Mouse (Mus musculus): ENCODE measurements at regions not wholly inside any gene's neighbourhood (a gene's known extent, or its start where the extent isn't known, plus 50 kb on each side); places are given as distances from the start of the nearest gene placed in this dataset.

DNA sequence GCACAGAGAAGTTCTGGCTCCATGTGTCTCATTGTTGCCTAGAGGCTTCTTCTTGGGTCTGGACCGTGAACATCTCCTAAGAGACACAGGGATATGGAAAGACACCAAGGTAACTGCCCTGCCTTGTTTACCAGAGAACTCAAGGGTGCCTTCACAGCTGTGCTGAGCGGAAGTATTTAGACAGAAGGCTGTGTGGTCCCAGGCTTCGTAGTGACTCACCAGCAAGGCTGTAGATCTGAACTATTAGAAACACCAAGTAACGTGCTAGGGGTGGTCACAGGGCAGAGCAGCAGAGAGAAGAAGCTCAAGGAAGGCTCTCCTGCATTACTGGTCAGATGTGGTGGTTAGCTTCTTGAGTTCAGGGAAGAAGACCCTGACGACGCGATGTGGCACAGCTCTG, 51.6 kb upstream of the Lpp start:
- Histone ChIP-seq H3K27me3 (replicated peaks) (no peaks in the 10 kb centered on the region), H3K36me3 (no peaks in the 10 kb centered on the region), H3K9me3 (replicated peaks) (no peaks in the 10 kb centered on the region), H3K27ac (replicated peaks) (no peak overlapping the region), H3K4me3 (replicated peaks) (no peak overlapping the region), H3K4me1 (0 out of 2 replicates have a peak, but pooled peaks cover 4% of the 10 kb centered on the region), H3K9ac (replicated peaks) (no peak overlapping the region), H3K4me2 (no peak overlapping the region)
- no peak for ATAC-seq (ENCODE audit: low FRiP score)
- WGBS, result 91% methylated on average over 7 of the region's 7 CpGs

DNA sequence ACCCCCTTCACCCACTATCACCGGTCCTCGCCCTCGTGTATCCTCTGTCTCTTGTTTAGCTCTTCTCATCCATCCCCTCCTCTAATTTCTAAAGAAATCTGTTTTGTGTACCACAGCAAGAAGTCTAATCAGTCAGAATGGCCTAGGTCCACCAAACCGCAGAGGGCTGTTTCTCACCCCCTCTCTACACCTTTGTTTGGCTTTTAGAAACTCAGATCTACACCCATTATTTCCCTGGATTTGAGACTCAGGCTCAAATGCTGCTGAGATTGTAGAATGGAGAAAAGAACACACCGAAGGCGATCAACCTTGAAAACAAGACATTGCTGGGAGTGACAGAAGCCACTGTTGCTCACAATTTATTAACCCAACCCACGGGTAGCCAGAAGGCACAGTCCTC, 52.7 kb upstream of the Lpp start:
- WGBS, result 51% methylated on average over 7 of the region's 7 CpGs
- Histone ChIP-seq H3K9me3 (replicated peaks) (no peaks in the 10 kb centered on the region), H3K27me3 (replicated peaks) (no peaks in the 10 kb centered on the region), H3K27ac (replicated peaks) (no peak overlapping the region), H3K4me1 (0 out of 2 replicates have a peak, but pooled peaks cover 4% of the 10 kb centered on the region), H3K9ac (replicated peaks) (no peak overlapping the region), H3K36me3 (no peaks in the 10 kb centered on the region), H3K4me3 (replicated peaks) (no peak overlapping the region), H3K4me2 (no peak overlapping the region)
- ATAC-seq (ENCODE audit: low FRiP score), result no peak

DNA sequence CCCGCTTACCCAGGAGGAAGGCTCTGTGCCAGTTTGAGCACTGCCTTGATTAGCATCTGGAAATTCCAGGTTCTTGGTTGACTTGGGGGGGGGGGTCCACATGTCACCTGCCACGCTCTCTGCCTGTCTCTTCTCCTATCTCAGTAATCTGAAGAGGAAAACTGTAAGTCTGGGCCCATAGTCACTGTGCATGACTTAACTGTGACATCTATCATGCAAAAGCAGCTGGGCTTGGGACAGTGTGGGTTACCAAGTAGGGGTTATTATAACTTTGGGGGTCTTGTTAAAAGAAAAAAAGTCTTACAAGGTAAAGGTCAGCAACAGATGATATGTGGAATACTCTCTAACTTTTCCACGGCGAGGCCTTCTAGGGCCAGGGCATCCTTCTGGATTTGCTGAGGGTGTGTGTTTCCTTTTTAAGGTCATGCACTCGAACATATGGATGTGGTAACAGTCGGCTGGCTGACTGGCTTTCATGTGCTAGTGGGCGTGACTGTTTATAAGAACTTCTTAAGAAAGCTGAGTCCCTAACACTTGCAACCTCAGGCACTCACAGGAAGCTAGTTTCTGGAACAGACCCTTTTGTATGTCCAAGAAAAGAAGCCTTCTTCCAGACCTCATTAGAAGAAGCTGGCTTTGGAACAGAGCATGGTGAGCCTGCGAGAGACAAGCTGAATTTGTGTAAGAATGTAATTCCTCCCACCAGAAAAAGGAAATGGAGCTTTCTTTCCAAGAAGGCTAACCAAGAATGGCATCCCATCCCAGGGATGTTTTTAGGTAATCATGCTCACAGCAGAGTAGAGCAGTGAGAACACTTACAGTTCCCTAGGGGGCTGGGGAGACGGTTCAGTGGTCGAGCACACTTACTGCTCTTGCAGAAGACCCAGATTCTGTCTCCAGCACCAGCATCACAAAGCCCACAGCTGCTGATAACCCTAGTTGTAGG, 53.7 kb upstream of the Lpp start:
- no peak overlapping the region for H3K27ac ChIP-seq (replicated peaks)
- no peak overlapping the region for H3K4me2 ChIP-seq
- 69% methylated on average over 10 of the region's 10 CpGs for WGBS
- H3K9ac ChIP-seq (replicated peaks), result no peak overlapping the region
- no peaks in the 10 kb centered on the region for H3K9me3 ChIP-seq (replicated peaks)
- no peaks in the 10 kb centered on the region for H3K36me3 ChIP-seq
- H3K27me3 ChIP-seq (replicated peaks), result no peaks in the 10 kb centered on the region
- no peak overlapping the region for H3K4me3 ChIP-seq (replicated peaks)
- H3K4me1 ChIP-seq, result 0 out of 2 replicates have a peak, but pooled peaks cover 4% of the 10 kb centered on the region
- no peak for ATAC-seq (ENCODE audit: low FRiP score)

DNA sequence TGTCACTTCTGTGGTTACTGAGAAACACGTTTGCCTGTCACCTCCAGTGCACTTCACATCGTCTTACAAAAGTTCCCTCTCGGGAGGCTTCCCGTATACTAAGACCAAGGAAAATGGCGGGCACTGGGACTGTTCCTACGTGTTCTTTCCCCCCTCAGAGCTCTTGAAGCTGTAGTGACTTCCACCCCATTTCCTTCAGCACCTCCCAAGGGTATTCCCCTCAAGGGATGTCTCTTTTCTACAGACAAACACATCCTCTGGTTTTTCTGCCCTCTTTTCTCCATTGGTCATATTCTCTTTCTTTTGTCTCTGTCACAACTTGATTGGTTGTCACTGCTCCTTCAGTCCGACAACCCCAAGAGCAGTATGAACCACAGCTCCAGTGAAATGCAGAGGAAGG, 54.9 kb upstream of the Lpp start:
- no peak overlapping the region for H3K27ac ChIP-seq (replicated peaks)
- no peaks in the 10 kb centered on the region for H3K36me3 ChIP-seq
- H3K4me3 ChIP-seq (replicated peaks), result no peak overlapping the region
- 89% methylated on average over 7 of the region's 7 CpGs for WGBS
- H3K9me3 ChIP-seq (replicated peaks), result no peaks in the 10 kb centered on the region
- no peak overlapping the region for H3K9ac ChIP-seq (replicated peaks)
- H3K4me2 ChIP-seq, result no peak overlapping the region
- ATAC-seq (ENCODE audit: low FRiP score), result no peak
- H3K27me3 ChIP-seq (replicated peaks), result no peaks in the 10 kb centered on the region
- H3K4me1 ChIP-seq, result 0 out of 2 replicates have a peak, but pooled peaks cover 4% of the 10 kb centered on the region

DNA sequence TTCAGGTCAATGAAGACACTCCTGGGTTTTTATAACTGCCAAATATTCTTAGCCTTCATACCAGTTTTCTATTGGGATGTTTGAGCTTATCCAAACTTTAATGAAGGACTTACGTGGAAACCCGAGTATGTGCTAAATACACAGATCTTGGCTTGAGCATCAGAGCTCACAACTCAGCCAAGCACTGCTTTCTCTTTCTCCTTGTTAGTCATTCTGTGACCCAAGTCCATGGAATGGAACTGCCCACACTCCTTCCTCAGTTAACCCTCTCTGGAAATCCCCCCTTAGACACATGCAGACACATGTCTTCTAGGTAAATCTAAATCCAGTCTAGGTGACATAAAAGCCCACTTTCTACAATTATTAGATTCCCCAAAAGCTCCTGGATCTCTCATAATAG, 58.9 kb upstream of the Lpp start:
- no peaks in the 10 kb centered on the region for H3K9me3 ChIP-seq (replicated peaks)
- H3K36me3 ChIP-seq, result no peaks in the 10 kb centered on the region
- WGBS, result 91% methylated on average over 2 of the region's 2 CpGs
- no peak overlapping the region for H3K27ac ChIP-seq (replicated peaks)
- no peaks in the 10 kb centered on the region for H3K27me3 ChIP-seq (replicated peaks)
- 0 out of 2 replicates have a peak, but pooled peaks cover 1% of the 10 kb centered on the region for H3K4me1 ChIP-seq
- no peak overlapping the region for H3K9ac ChIP-seq (replicated peaks)
- no peak overlapping the region for H3K4me2 ChIP-seq
- no peak overlapping the region for H3K4me3 ChIP-seq (replicated peaks)
- no peak for ATAC-seq (ENCODE audit: low FRiP score)

GRCm38 (mm10) chr16:24331446-24332020, 61.8 kb upstream of the Lpp start:
- H3K4me2 ChIP-seq, result no peak overlapping the region
- no peaks in the 10 kb centered on the region for H3K4me1 ChIP-seq
- WGBS, result 91% methylated on average over 13 of the region's 13 CpGs
- H3K9me3 ChIP-seq (replicated peaks), result no peaks in the 10 kb centered on the region
- H3K4me3 ChIP-seq (replicated peaks), result no peak overlapping the region
- H3K27ac ChIP-seq (replicated peaks), result no peak overlapping the region
- H3K36me3 ChIP-seq, result no peaks in the 10 kb centered on the region
- no peak overlapping the region for H3K9ac ChIP-seq (replicated peaks)
- no peak for ATAC-seq (ENCODE audit: low FRiP score)
- H3K27me3 ChIP-seq (replicated peaks), result no peaks in the 10 kb centered on the region

DNA sequence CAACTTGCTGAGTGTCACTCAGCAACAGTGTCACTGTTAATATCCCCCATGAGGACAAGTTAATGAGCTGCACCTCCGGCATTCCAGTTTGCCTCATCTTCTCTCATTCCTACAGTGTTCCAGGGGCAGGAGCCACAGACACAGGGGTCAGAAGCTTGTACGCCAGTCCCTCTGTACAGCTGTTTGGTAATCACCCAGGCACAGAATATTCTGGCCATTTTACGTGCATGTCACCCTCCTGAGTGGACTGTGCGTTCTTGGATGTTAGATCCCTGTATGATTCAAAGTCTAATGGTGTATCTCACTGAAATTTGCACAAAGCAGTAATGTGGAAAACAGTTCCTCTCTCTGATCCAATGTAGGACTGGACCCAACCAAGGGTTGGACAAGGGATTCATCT, 66.7 kb upstream of the Lpp start:
- no peak for ATAC-seq (ENCODE audit: low FRiP score)
- WGBS, result 84% methylated on average over 4 of the region's 4 CpGs
- no peaks in the 10 kb centered on the region for H3K9me3 ChIP-seq (replicated peaks)
- no peak overlapping the region for H3K9ac ChIP-seq (replicated peaks)
- no peak overlapping the region for H3K4me2 ChIP-seq
- H3K27ac ChIP-seq (replicated peaks), result no peak overlapping the region
- no peaks in the 10 kb centered on the region for H3K4me1 ChIP-seq
- no peaks in the 10 kb centered on the region for H3K36me3 ChIP-seq
- H3K4me3 ChIP-seq (replicated peaks), result no peak overlapping the region
- no peaks in the 10 kb centered on the region for H3K27me3 ChIP-seq (replicated peaks)

- Histone ChIP-seq H3K27me3 (replicated peaks) (no peaks in the 10 kb centered on the region), H3K9ac (replicated peaks) (no peak overlapping the region), H3K27ac (replicated peaks) (no peak overlapping the region), H3K9me3 (replicated peaks) (no peaks in the 10 kb centered on the region), H3K4me3 (replicated peaks) (no peak overlapping the region), H3K4me1 (no peaks in the 10 kb centered on the region), H3K4me2 (no peak overlapping the region), H3K36me3 (no peaks in the 10 kb centered on the region)
- WGBS, result 94% methylated on average over 5 of the region's 5 CpGs
- no peak for ATAC-seq (ENCODE audit: low FRiP score)
These were observed 67.3 kb upstream of the Lpp start for GRCm38 (mm10) chr16:24326046-24326445.

GRCm38 (mm10) chr16:24324917-24325316, 68.4 kb upstream of the Lpp start:
- WGBS, result 93% methylated on average over 2 of the region's 2 CpGs
- no peak overlapping the region for H3K4me3 ChIP-seq (replicated peaks)
- H3K27ac ChIP-seq (replicated peaks), result no peak overlapping the region
- H3K9me3 ChIP-seq (replicated peaks), result no peaks in the 10 kb centered on the region
- ATAC-seq (ENCODE audit: low FRiP score), result no peak
- no peaks in the 10 kb centered on the region for H3K27me3 ChIP-seq (replicated peaks)
- H3K36me3 ChIP-seq, result no peaks in the 10 kb centered on the region
- H3K4me1 ChIP-seq, result no peaks in the 10 kb centered on the region
- H3K4me2 ChIP-seq, result no peak overlapping the region
- H3K9ac ChIP-seq (replicated peaks), result no peak overlapping the region

GRCm38 (mm10) chr16:24318723-24319437, 74.4 kb upstream of the Lpp start:
- Histone ChIP-seq H3K9ac (replicated peaks) (no peak overlapping the region), H3K36me3 (no peaks in the 10 kb centered on the region), H3K27me3 (replicated peaks) (no peaks in the 10 kb centered on the region), H3K4me3 (replicated peaks) (no peak overlapping the region), H3K4me2 (no peak overlapping the region), H3K27ac (replicated peaks) (no peak overlapping the region), H3K4me1 (no peaks in the 10 kb centered on the region), H3K9me3 (replicated peaks) (no peaks in the 10 kb centered on the region)
- 88% methylated on average over 8 of the region's 8 CpGs for WGBS
- ATAC-seq (ENCODE audit: low FRiP score), result no peak

GRCm38 (mm10) chr16:24313544-24314326, 79.6 kb upstream of the Lpp start:
- no peak for ATAC-seq (ENCODE audit: low FRiP score)
- H3K4me2 ChIP-seq, result no peak overlapping the region
- H3K9me3 ChIP-seq (replicated peaks), result no peaks in the 10 kb centered on the region
- no peak overlapping the region for H3K9ac ChIP-seq (replicated peaks)
- no peak overlapping the region for H3K4me3 ChIP-seq (replicated peaks)
- H3K36me3 ChIP-seq, result no peaks in the 10 kb centered on the region
- H3K27me3 ChIP-seq (replicated peaks), result no peaks in the 10 kb centered on the region
- H3K27ac ChIP-seq (replicated peaks), result no peak overlapping the region
- no peaks in the 10 kb centered on the region for H3K4me1 ChIP-seq
- 79% methylated on average over 7 of the region's 7 CpGs for WGBS
